Mouse (Mus musculus): ENCODE measurements around the gene Gm20388. TPM values are rescaled to one million over a fixed set of nuclear protein-coding genes. Genes with fewer than 3 reads are reported as not detected.

Gene Gm20388
- total and polyA plus RNA-seq, 2 experiments from 2014 or later = 17.3 TPM; not detected in 1

DNA sequence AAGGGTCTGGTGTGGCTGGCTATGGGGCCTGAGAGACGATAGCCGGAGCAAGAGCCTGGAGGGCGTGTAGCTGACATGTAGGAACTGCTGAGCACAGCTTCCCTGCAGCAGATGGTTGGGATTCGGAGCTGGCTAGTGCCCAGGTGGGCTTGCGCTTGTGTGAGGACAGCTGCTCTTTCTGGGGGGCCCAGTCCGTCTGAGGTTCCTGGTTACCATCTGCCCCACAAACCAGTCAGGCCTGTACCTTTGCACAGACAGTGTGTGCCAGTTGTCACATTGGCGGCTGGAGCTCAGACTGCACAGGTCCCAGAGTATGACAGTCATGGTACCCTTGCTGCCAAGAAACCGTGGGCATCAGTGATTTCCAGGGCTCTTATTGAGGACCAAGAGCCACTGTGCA, 2397.2 kb downstream of the Gm20388 start:
- H3K36me3 ChIP-seq (replicated peaks; ENCODE audit: control insufficient read depth, insufficient read depth, low read length) = peaks cover 43% of the 10 kb centered on the region
- ATAC-seq (ENCODE audit: insufficient read depth, low read depth) (no peak), DNase-seq (ENCODE audit: low spot score) (no peak)
- TF ChIP-seq CTCF (IDR thresholded peaks at IDR 0.05; ENCODE audit: low read depth) (no peak), EP300 (IDR thresholded peaks at IDR 0.05; ENCODE audit: low read depth) (no peak)
- H3K27ac ChIP-seq (ENCODE audit: low read depth) = no peak overlapping the region
- no peak overlapping the region; the same call in 1 of the 2 replicates for H3K9ac ChIP-seq (replicated peaks; ENCODE audit: low read depth, low read length)
- no peaks in the 10 kb centered on the region for H3K9me3 ChIP-seq (replicated peaks; ENCODE audit: control insufficient read depth, low read length)
- no peaks in the 10 kb centered on the region for H3K27me3 ChIP-seq (ENCODE audit: control insufficient read depth, insufficient read depth, low read length)
- WGBS = 88% methylated on average over 8 of the region's 8 CpGs
- peaks cover 31% of the 10 kb centered on the region for H3K4me1 ChIP-seq (ENCODE audit: control insufficient read depth, insufficient read depth)
- no peak overlapping the region for H3K4me3 ChIP-seq (ENCODE audit: low read depth, low read length)
- H3K4me2 ChIP-seq (ENCODE audit: low read depth, low read length) = no peak overlapping the region

- no peak overlapping the region for H3K4me3 ChIP-seq (ENCODE audit: low read depth, low read length)
- H3K27me3 ChIP-seq (ENCODE audit: control insufficient read depth, insufficient read depth, low read length) = no peaks in the 10 kb centered on the region
- no peak overlapping the region for H3K27ac ChIP-seq (ENCODE audit: low read depth)
- no peaks in the 10 kb centered on the region for H3K9me3 ChIP-seq (replicated peaks; ENCODE audit: control insufficient read depth, low read length)
- peaks cover 43% of the 10 kb centered on the region for H3K36me3 ChIP-seq (replicated peaks; ENCODE audit: control insufficient read depth, insufficient read depth, low read length)
- DNase-seq (ENCODE audit: low spot score) = no peak
- no peak overlapping the region for H3K4me2 ChIP-seq (ENCODE audit: low read depth, low read length)
- H3K4me1 ChIP-seq (ENCODE audit: control insufficient read depth, insufficient read depth) = peaks cover 37% of the 10 kb centered on the region
- no peak for ATAC-seq (ENCODE audit: insufficient read depth, low read depth)
- H3K9ac ChIP-seq (replicated peaks; ENCODE audit: low read depth, low read length) = no peak overlapping the region
- TF ChIP-seq EP300 (IDR thresholded peaks at IDR 0.05; ENCODE audit: low read depth) (no peak), CTCF (IDR thresholded peaks at IDR 0.05; ENCODE audit: low read depth) (no peak)
- WGBS = 19% methylated on average over 12 of the region's 12 CpGs
Observed at GRCm38 (mm10) chr8:122309272-122309671, 2398.6 kb downstream of the Gm20388 start.

GRCm38 (mm10) chr8:122311115-122311514, 2400.5 kb downstream of the Gm20388 start:
- 68% methylated on average over 2 of the region's 2 CpGs for WGBS
- no peak for DNase-seq (ENCODE audit: low spot score)

GRCm38 (mm10) chr8:122312553-122312952, 2401.9 kb downstream of the Gm20388 start:
- ATAC-seq (ENCODE audit: insufficient read depth, low read depth) (no peak), DNase-seq (ENCODE audit: low spot score) (no peak)
- peaks cover 51% of the 10 kb centered on the region for H3K4me1 ChIP-seq (ENCODE audit: control insufficient read depth, insufficient read depth)
- H3K27ac ChIP-seq (ENCODE audit: low read depth) = no peak overlapping the region
- TF ChIP-seq CTCF (IDR thresholded peaks at IDR 0.05; ENCODE audit: low read depth) (no peak), EP300 (IDR thresholded peaks at IDR 0.05; ENCODE audit: low read depth) (no peak)
- no peaks in the 10 kb centered on the region for H3K27me3 ChIP-seq (ENCODE audit: control insufficient read depth, insufficient read depth, low read length)
- H3K9ac ChIP-seq (replicated peaks; ENCODE audit: low read depth, low read length) = no peak overlapping the region
- peaks cover 35% of the 10 kb centered on the region for H3K36me3 ChIP-seq (replicated peaks; ENCODE audit: control insufficient read depth, insufficient read depth, low read length)
- no peak overlapping the region for H3K4me3 ChIP-seq (ENCODE audit: low read depth, low read length)
- H3K4me2 ChIP-seq (ENCODE audit: low read depth, low read length) = no peak overlapping the region
- WGBS = 63% methylated on average over 2 of the region's 2 CpGs
- no peaks in the 10 kb centered on the region for H3K9me3 ChIP-seq (replicated peaks; ENCODE audit: control insufficient read depth, low read length)

More at GRCm38 (mm10) chr8:122311115-122311514, 2400.5 kb downstream of the Gm20388 start:
- TF ChIP-seq CTCF (IDR thresholded peaks at IDR 0.05; ENCODE audit: low read depth) (no peak), EP300 (IDR thresholded peaks at IDR 0.05; ENCODE audit: low read depth) (no peak)
- no peak for ATAC-seq (ENCODE audit: insufficient read depth, low read depth)
- Histone ChIP-seq H3K27ac (ENCODE audit: low read depth) (no peak overlapping the region), H3K4me3 (ENCODE audit: low read depth, low read length) (no peak overlapping the region), H3K36me3 (replicated peaks; ENCODE audit: control insufficient read depth, insufficient read depth, low read length) (peaks cover 38% of the 10 kb centered on the region), H3K27me3 (ENCODE audit: control insufficient read depth, insufficient read depth, low read length) (no peaks in the 10 kb centered on the region), H3K9ac (replicated peaks; ENCODE audit: low read depth, low read length) (no peak overlapping the region), H3K4me1 (ENCODE audit: control insufficient read depth, insufficient read depth) (peaks cover 49% of the 10 kb centered on the region), H3K4me2 (ENCODE audit: low read depth, low read length) (no peak overlapping the region), H3K9me3 (replicated peaks; ENCODE audit: control insufficient read depth, low read length) (no peaks in the 10 kb centered on the region)

GRCm38 (mm10) chr8:122313310-122313709, 2402.7 kb downstream of the Gm20388 start:
- no peaks in the 10 kb centered on the region for H3K9me3 ChIP-seq (replicated peaks; ENCODE audit: control insufficient read depth, low read length)
- ATAC-seq (ENCODE audit: insufficient read depth, low read depth) = no peak
- H3K27me3 ChIP-seq (ENCODE audit: control insufficient read depth, insufficient read depth, low read length) = no peaks in the 10 kb centered on the region
- H3K9ac ChIP-seq (replicated peaks; ENCODE audit: low read depth, low read length) = no peak overlapping the region
- 26% methylated on average over 12 of the region's 12 CpGs for WGBS
- no peak overlapping the region for H3K4me2 ChIP-seq (ENCODE audit: low read depth, low read length)
- H3K36me3 ChIP-seq (replicated peaks; ENCODE audit: control insufficient read depth, insufficient read depth, low read length) = peaks cover 27% of the 10 kb centered on the region
- no peak overlapping the region for H3K27ac ChIP-seq (ENCODE audit: low read depth)
- no peak for DNase-seq (ENCODE audit: low spot score)
- TF ChIP-seq EP300 (IDR thresholded peaks at IDR 0.05; ENCODE audit: low read depth) (no peak), CTCF (IDR thresholded peaks at IDR 0.05; ENCODE audit: low read depth) (no peak)
- no peak overlapping the region for H3K4me3 ChIP-seq (ENCODE audit: low read depth, low read length)
- H3K4me1 ChIP-seq (ENCODE audit: control insufficient read depth, insufficient read depth) = peaks cover 51% of the 10 kb centered on the region

- Histone ChIP-seq H3K4me1 (ENCODE audit: control insufficient read depth, insufficient read depth) (peaks cover 42% of the 10 kb centered on the region), H3K27me3 (ENCODE audit: control insufficient read depth, insufficient read depth, low read length) (no peaks in the 10 kb centered on the region), H3K9me3 (replicated peaks; ENCODE audit: control insufficient read depth, low read length) (no peaks in the 10 kb centered on the region), H3K36me3 (replicated peaks; ENCODE audit: control insufficient read depth, insufficient read depth, low read length) (peaks cover 22% of the 10 kb centered on the region), H3K4me3 (ENCODE audit: low read depth, low read length) (no peak overlapping the region), H3K4me2 (ENCODE audit: low read depth, low read length) (no peak overlapping the region), H3K27ac (ENCODE audit: low read depth) (peak overlapping the region; percentile 18; the same call in 1 of the 2 replicates), H3K9ac (replicated peaks; ENCODE audit: low read depth, low read length) (no peak overlapping the region)
- ATAC-seq (ENCODE audit: insufficient read depth, low read depth) (peak; percentile 47), DNase-seq (ENCODE audit: low spot score) (no peak)
- TF ChIP-seq EP300 (IDR thresholded peaks at IDR 0.05; ENCODE audit: low read depth) (peak; percentile 45; the same call in 1 of the 2 replicates), CTCF (IDR thresholded peaks at IDR 0.05; ENCODE audit: low read depth) (no peak)
- 50% methylated on average over 13 of the region's 13 CpGs for WGBS
Observed at GRCm38 (mm10) chr8:122314899-122315496, 2404.4 kb downstream of the Gm20388 start.
